Mouse (Mus musculus): ENCODE measurements at regions not wholly inside any gene's neighbourhood (a gene's known extent, or its start where the extent isn't known, plus 50 kb on each side); places are given as distances from the start of the nearest gene placed in this dataset.
A peak's percentile ranks its signal among the peaks of the same experiment; 100 is the strongest.
"Not testable (repeated sequence)": the region's sequence is repeated elsewhere in the genome, so short reads cannot be mapped to it uniquely, and the experiment has no call there.

- DNase-seq: no peak
Observed at GRCm38 (mm10) chr14:18511094-18511493, 179.4 kb upstream of the Ube2e1 start.

GRCm38 (mm10) chr14:18508359-18508647 is 176.6 kb upstream of the Ube2e1 start:
- DNase-seq: no peak

- no peak for DNase-seq
Observed at GRCm38 (mm10) chr14:18507582-18508358, 176.1 kb upstream of the Ube2e1 start.

- DNase-seq: peak; percentile 36
Observed at GRCm38 (mm10) chr14:18506168-18506567, 174.5 kb upstream of the Ube2e1 start.

- no peak for DNase-seq
Observed at GRCm38 (mm10) chr14:18500249-18500832, 168.7 kb upstream of the Ube2e1 start.

GRCm38 (mm10) chr14:18494048-18494447 is 162.4 kb upstream of the Ube2e1 start:
- no peak for DNase-seq

GRCm38 (mm10) chr14:18486132-18486800 is 154.6 kb upstream of the Ube2e1 start:
- no peak for DNase-seq

GRCm38 (mm10) chr14:18485526-18485925 is 153.9 kb upstream of the Ube2e1 start:
- DNase-seq: no peak

- no peak for DNase-seq
Observed at GRCm38 (mm10) chr14:18476795-18477320, 145.2 kb upstream of the Ube2e1 start.

- peak; percentile 5 for DNase-seq
Observed at GRCm38 (mm10) chr14:18468611-18469010, 137.0 kb upstream of the Ube2e1 start.

GRCm38 (mm10) chr14:18466864-18467263 is 135.2 kb upstream of the Ube2e1 start:
- not testable (repeated sequence) for DNase-seq

- DNase-seq: not testable (repeated sequence)
Observed at GRCm38 (mm10) chr14:18464199-18464598, 132.5 kb upstream of the Ube2e1 start.

GRCm38 (mm10) chr14:18463230-18463873 is 131.7 kb upstream of the Ube2e1 start:
- no peak for DNase-seq

GRCm38 (mm10) chr14:18462381-18462780 is 130.7 kb upstream of the Ube2e1 start:
- no peak for DNase-seq

GRCm38 (mm10) chr14:18448666-18449065 is 117.0 kb upstream of the Ube2e1 start:
- no peak for DNase-seq

- peak; percentile 4 for DNase-seq
Observed at GRCm38 (mm10) chr14:18444492-18444891, 112.8 kb upstream of the Ube2e1 start.

GRCm38 (mm10) chr14:18428968-18429367 is 97.3 kb upstream of the Ube2e1 start:
- DNase-seq: not testable (repeated sequence)

GRCm38 (mm10) chr14:18425887-18426286 is 94.2 kb upstream of the Ube2e1 start:
- no peak for DNase-seq

GRCm38 (mm10) chr14:18416839-18417238 is 85.2 kb upstream of the Ube2e1 start:
- DNase-seq: no peak

- DNase-seq: no peak
Observed at GRCm38 (mm10) chr14:18416319-18416718, 84.7 kb upstream of the Ube2e1 start.

- DNase-seq: no peak
Observed at GRCm38 (mm10) chr14:18398953-18399352, 67.3 kb upstream of the Ube2e1 start.

GRCm38 (mm10) chr14:18396206-18396764 is 64.6 kb upstream of the Ube2e1 start:
- DNase-seq: no peak

Measured in kidney, postnatal 14 days (tissue).